Mouse (Mus musculus) gastrocnemius, postnatal 36 days (tissue): ENCODE measurements at regions not wholly inside any gene's neighbourhood (a gene's known extent, or its start where the extent isn't known, plus 50 kb on each side); places are given as distances from the start of the nearest gene placed in this dataset.

Experiments
- DNase-seq, 2 experiments: peaks; one replicate each; pipeline ENCODE4 v3.0.0; 2022
- intact Hi-C: fragments of 180-260 bp; cut with DNase I; formaldehyde crosslinking; loops from one replicate; pipeline ENCODE4 v1.15.1; 2025

- intact Hi-C loops: no loop called here
- no peak for DNase-seq
These were observed 58.3 kb upstream of the N6amt1 start for GRCm38 (mm10) chr16:87295727-87296126.

DNA sequence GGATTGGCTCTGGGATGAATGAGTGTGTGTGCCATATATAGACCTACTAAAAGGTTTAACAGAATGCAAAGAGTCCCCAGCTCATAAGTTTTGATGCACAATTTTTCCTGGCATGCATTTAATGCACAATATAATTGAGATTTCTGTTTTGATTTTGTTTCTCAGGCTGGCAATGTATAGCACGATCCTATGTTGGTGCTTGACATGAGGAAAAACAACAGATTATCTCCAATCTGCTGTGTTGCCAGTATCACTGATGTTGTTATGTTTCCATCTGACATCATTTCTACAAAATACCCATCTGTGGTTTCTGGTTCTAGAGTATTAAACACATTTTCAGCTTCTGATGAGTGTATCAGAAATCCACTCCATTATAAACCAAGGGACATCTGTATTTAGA lies 61.2 kb upstream of the N6amt1 start:
- intact Hi-C loops: no loop called here
- DNase-seq: no peak

DNA sequence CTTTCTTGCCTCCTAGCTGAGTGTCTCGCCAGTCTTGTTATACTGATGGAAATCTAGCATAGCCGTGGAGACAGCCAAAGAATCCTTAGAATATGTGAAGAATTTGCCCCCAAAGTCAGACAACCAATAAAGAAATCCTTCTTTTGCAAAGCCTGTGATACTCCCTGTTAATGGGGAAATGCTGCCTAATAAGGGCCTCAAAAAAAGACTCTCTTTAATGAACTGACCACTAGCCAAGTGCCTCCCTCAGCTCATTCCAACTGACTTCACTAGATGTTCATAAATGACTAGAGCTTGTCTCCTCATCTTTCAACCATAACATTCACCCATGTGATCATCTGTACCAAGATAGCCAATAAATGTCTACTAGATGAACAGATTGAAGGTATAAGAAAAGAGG lies 62.3 kb upstream of the N6amt1 start:
- intact Hi-C loops: no loop called here
- DNase-seq: no peak

DNA sequence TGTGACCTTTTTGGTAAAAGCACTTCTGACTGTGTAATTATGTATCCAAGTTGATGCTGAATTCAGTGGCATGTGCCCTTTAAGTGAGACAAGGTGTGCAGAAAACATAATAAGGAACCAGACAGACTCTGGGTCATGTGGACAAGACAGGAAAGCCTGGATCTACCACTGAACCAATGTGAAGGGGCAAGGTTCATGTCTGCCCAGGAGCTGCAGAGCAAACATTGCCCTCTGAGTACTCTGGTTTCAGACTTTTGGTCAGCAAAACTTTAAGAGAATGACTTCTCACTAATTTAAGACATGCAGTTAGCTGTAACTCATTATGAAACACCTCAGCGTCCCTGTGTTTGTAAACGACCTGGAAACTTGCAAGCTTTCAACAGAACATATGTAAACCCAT lies 68.3 kb upstream of the N6amt1 start:
- intact Hi-C loops: loop anchor here (2.0 kb wide), 1 partner anchor 35 kb away; no protein-coding TSS in a partner anchor
- no peak for DNase-seq

DNA sequence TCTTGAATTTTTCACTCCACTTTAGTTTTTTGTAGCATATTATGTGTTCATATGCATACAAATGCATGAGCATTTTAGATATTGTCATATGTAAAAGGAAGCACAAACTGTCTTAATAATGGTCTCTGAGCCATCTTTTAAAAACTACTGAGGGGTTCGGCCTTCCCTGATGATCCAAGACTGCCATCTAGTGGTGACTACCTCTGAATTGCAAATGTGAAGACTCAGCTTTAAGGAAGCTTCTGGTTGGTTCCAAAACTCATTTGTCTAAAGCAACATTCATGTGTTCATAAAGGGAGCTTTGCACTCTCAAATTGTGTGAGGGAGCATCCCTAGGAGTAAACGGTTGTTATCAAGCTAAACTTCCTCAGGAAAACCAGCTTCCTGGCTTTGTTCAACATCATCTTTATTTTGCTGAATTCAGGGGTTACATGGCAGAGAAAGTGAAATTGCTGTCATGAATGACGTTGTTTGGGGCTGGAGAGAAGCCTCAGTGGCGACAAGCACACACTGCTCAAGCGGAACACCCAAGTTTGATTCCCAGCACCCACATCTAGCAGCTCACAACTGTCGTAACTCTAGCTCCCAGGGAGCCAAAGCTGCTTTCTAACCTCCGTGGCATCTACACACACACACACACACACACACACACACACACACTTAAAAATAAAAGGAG lies 69.0 kb upstream of the N6amt1 start:
- no peak for DNase-seq
- intact Hi-C loops: loop anchor here (2.0 kb wide), 1 partner anchor 34 kb away; no protein-coding TSS in a partner anchor

- peak in 1 of 2 experiments; percentile 7 for DNase-seq
- intact Hi-C loops: no loop called here
These were observed 75.5 kb upstream of the N6amt1 start for GRCm38 (mm10) chr16:87278518-87278917.

DNA sequence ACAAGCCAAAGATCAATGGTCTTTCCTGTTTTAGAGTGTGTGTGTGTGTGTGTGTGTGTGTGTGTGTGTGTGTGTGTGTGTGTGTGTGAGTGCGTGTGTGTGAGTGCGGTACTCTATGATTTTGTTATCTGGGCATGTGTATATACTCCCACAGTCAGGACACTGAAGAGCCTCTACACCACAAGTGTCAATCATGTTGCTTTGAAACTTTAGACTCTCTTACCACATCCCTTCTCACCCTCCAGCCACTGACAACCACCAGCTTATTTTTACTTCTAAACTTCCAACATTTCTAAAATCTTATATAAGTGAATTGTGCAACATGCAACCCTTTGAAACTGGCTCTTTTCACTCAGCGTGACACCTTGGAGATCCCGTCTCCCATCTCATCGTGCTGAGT lies 81.6 kb upstream of the N6amt1 start:
- no peak for DNase-seq
- intact Hi-C loops: no loop called here

- intact Hi-C loops: no loop called here
- no peak for DNase-seq
These were observed 85.8 kb upstream of the N6amt1 start for GRCm38 (mm10) chr16:87267954-87268804.

DNA sequence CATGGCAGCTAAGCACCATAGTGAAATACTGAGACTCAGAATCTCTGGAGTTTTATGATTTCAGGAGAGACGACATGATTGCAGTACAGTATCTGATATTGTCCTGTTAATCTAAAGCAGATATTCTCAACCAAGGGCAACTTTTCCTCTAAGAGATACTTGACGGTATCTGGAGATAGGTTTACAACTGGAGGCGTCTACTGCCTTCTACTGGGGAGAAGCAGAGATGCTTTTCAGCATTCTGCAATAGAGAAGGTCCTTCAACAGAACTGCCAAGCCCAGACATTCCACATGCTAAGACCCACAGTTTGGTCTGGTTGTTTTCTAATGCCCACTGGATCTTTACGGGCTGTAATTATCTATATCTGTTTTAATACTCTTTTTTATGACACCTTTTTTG lies 86.5 kb upstream of the N6amt1 start:
- intact Hi-C loops: no loop called here
- DNase-seq: no peak

- DNase-seq: peak in 1 of 2 experiments; percentile 26
- intact Hi-C loops: loop anchor here (5.0 kb wide), 1 partner anchor 1461 kb away; the partner anchor contains the start of gene Adamts1
These were observed 90.4 kb upstream of the N6amt1 start for GRCm38 (mm10) chr16:87263571-87263970.

GRCm38 (mm10) chr16:87263041-87263440 lies 90.9 kb upstream of the N6amt1 start:
- intact Hi-C loops: loop anchor here (5.0 kb wide), 1 partner anchor 1461 kb away; the partner anchor contains the start of gene Adamts1
- no peak for DNase-seq

DNA sequence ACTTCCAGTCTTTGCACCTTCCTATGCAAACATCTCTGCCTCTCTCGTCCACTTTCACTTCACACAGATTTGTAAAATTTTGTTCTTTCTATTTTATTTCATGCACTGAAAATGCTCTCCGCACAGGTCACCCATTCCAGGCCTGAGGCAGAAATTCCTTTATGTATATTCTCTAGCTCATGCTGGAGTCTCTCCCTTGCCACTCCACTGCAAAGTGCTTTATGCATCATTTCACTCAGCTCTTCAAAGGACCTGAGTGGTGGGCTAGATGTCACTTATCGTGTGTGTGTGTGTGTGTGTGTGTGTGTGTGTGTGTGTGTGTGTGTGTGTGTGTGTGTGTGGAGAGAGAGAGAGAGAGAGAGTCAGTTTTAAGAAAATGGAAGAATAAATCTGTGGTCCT lies 91.5 kb upstream of the N6amt1 start:
- intact Hi-C loops: loop anchor here (5.0 kb wide), 1 partner anchor 1460 kb away; the partner anchor contains the start of gene Adamts1
- no peak for DNase-seq

DNA sequence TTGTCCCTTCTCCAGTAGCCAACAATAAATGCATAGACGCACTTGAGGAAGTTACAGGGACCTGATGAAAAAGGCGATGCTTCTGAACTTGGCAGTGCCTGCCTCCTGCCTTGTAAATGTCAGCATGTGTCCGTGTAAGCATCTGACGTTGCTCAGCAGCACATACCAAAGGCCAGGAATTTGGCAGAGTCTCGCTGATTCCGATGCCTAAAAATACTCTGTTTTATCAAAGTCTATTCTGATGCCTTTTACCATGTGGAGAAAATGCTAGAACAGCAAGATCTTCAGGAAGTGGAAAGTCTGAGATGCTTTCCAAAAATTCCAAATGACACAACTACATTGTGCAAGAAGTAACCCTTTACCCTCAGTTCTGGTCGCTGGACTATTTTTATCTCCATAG lies 92.5 kb upstream of the N6amt1 start:
- DNase-seq: peak in 1 of 2 experiments; percentile 37
- intact Hi-C loops: loop anchor here (5.0 kb wide), 1 partner anchor 1459 kb away; the partner anchor contains the start of gene Adamts1

DNA sequence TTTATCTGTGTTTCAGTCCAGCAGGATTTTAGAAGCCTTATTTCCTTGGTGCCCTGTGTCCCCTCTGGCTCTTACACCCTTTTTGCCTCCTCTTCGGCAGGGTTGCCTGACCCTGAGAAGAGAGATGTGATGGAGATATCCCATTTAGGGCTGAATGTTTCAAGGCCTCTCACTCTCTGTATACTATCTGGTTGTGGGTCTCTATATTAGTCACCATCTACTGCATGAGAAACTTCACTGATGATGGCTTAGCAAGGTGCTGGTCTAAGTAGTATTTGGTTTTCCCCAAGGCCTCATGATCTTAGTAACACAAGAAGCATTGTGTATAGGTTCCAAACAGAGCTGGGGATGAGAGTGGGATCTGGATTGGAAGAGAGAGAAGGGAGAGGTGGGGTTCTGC lies 99.2 kb upstream of the N6amt1 start:
- intact Hi-C loops: loop anchor here (5.0 kb wide), 1 partner anchor 143 kb away; no protein-coding TSS in a partner anchor
- no peak for DNase-seq

- no peak for DNase-seq
- intact Hi-C loops: loop anchor here (2.0 to 5.0 kb wide), 2 partner anchors 34 to 147 kb away; no protein-coding TSS in a partner anchor
These were observed 103.5 kb upstream of the N6amt1 start for GRCm38 (mm10) chr16:87250531-87250930.

GRCm38 (mm10) chr16:87249903-87250302 lies 104.1 kb upstream of the N6amt1 start:
- intact Hi-C loops: loop anchor here (2.0 to 5.0 kb wide), 6 partner anchors 35 to 1448 kb away; partner anchors contain the start of gene Adamts1
- DNase-seq: no peak

DNA sequence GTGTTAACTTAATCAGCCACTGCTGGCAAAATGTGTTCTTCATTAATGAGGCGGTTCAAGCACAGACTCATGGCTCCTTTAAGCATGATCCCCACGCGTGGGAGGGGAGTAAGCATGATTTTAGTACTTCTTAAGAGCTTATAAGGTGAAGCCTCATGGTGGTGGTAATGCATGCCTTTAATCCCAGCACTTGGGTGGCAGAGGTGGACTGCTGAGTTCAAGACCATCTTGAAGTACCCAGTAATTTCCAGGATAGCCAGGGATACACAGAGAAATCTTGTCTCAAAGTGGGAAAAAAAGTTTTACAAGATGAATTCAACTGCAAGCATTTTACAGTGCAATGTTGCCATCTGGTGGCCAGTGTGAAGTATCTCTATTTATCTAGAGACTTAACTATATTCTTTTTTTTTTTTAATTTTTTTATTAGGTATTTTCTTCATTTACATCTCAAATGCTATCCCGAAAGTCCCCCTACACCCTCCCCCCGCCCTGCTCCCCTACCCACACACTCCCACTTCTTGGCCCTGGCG lies 105.4 kb upstream of the N6amt1 start:
- intact Hi-C loops: loop anchor here (5.0 kb wide), 4 partner anchors 366 to 1446 kb away; partner anchors contain the start of gene Adamts1
- peak in 1 of 2 experiments; percentile 59 for DNase-seq

DNA sequence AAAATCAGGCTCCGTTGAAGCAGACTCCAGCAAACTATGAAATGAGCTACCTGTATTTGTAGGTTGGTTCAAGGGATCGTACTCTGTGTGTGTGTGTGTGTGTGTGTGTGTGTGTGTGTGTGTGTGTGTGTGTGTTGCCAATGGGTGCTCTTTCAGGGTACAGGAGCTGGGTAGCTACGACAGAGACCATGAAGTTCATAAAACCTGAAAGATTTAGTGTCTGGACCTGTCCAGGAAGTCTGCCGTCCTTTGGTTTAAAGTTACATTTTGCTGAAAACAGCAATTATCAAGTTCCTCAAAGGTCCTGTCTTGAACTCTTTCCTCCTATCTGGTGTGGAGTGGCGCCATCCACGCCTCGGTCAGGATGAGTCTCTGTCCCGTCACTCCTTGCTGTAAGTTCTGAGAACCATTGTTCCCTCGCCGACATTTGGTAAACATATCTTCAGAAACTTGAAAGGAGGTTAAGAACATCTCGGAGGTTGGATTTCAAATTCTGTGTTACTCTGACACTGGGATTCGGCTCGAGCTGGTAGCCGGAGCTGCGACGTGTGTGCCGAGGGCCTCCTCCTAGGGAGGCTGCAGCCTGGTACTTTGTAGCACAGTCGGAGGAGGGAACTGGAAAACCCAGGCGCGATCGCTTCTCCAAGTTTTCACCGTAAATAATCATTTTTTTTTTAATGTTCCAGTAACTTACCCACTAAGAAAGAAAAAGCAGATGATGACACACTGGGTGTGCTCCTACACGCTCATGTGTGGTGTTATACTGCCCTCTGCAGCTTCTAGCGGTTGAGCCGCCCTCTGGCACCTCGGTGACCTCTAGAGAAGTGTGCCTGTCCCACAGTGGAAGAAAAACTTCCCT lies 107.8 kb upstream of the N6amt1 start:
- intact Hi-C loops: loop anchor here (2.0 to 5.0 kb wide), 5 partner anchors 364 to 1444 kb away; partner anchors contain the start of gene Adamts1
- peak; percentile 63 to 66 for DNase-seq

DNA sequence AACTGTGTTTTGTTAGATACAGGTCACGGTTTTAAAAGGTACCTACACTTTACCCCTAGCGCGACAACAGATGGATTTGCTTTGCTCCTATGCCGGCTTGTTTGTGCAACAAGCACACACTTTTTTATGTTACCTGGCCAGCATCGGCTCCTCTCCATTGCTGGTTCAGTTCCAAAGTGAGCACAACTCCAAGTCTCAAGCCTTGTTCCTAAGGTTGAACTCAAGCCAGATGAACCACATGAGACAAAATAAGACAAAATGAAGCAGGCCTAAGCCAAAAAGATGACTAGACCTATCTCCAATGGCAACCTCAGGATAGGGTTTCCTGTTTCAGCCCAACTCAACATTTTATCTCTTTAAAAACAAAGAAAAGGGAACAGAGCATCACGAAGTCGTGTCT lies 108.5 kb upstream of the N6amt1 start:
- no peak for DNase-seq
- intact Hi-C loops: loop anchor here (5.0 kb wide), 4 partner anchors 363 to 1443 kb away; partner anchors contain the start of gene Adamts1

DNA sequence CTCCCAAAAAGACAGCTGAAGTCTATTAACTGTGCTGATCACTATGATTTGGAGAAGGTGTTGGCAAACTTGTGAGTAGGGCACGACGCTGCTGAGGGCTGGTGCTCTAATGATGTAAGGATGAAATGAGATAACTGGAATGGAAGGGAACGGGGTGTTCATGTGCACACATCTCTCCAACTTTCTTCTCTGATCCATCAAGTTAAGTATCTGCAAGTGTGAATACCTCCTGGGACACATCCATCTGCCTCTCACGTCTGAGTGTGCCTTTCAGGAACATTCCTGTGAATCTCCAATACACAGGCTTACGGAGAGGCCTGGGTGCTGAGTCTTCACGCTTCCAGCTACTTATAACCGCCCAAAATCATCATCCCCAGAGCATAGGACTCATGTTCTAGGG lies 112.0 kb upstream of the N6amt1 start:
- no peak for DNase-seq
- intact Hi-C loops: no loop called here
